Mouse (Mus musculus): ENCODE measurements around the gene Erp27. TPM values are rescaled to one million over a fixed set of nuclear protein-coding genes. Genes with fewer than 3 reads are reported as not detected.
"Not testable (repeated sequence)": the region's sequence is repeated elsewhere in the genome, so short reads cannot be mapped to it uniquely, and the experiment has no call there.

Erp27 gene
- total RNA-seq (2022): not detected

- no peak for DNase-seq (ENCODE audit: low spot score in 2 of 2)
These were observed at the start of gene Erp27 for GRCm38 (mm10) chr6:136922080-136922479. TSS of gene Erp27 (minus strand) at chr6:136922180.

GRCm38 (mm10) chr6:136968877-136969276 lies 46.9 kb upstream of the Erp27 start:
- DNase-seq (ENCODE audit: low spot score in 2 of 2): not testable (repeated sequence)

- no peak for DNase-seq (ENCODE audit: low spot score in 2 of 2)
These were observed 45.5 kb upstream of the Erp27 start for GRCm38 (mm10) chr6:136967466-136967865.

GRCm38 (mm10) chr6:136965912-136966311 lies 43.9 kb upstream of the Erp27 start:
- DNase-seq (ENCODE audit: low spot score in 2 of 2): no peak

GRCm38 (mm10) chr6:136964609-136965510 lies 42.9 kb upstream of the Erp27 start:
- DNase-seq (ENCODE audit: low spot score in 2 of 2): no peak

- DNase-seq (ENCODE audit: low spot score in 2 of 2): no peak
These were observed 41.0 kb upstream of the Erp27 start for GRCm38 (mm10) chr6:136962957-136963356.

GRCm38 (mm10) chr6:136959131-136959530 lies 37.2 kb upstream of the Erp27 start:
- DNase-seq (ENCODE audit: low spot score in 2 of 2): no peak

GRCm38 (mm10) chr6:136957062-136957461 lies 35.1 kb upstream of the Erp27 start:
- no peak for DNase-seq (ENCODE audit: low spot score in 2 of 2)

GRCm38 (mm10) chr6:136955240-136955639 lies 33.3 kb upstream of the Erp27 start:
- no peak for DNase-seq (ENCODE audit: low spot score in 2 of 2)

GRCm38 (mm10) chr6:136954715-136955114 lies 32.7 kb upstream of the Erp27 start:
- DNase-seq (ENCODE audit: low spot score in 2 of 2): no peak

- DNase-seq (ENCODE audit: low spot score in 2 of 2): no peak
These were observed 32.2 kb upstream of the Erp27 start for GRCm38 (mm10) chr6:136954192-136954591.

GRCm38 (mm10) chr6:136952930-136953329 lies 30.9 kb upstream of the Erp27 start:
- DNase-seq (ENCODE audit: low spot score in 2 of 2): no peak

GRCm38 (mm10) chr6:136950171-136950570 lies 28.2 kb upstream of the Erp27 start:
- no peak for DNase-seq (ENCODE audit: low spot score in 2 of 2)

- no peak for DNase-seq (ENCODE audit: low spot score in 2 of 2)
These were observed 25.7 kb upstream of the Erp27 start for GRCm38 (mm10) chr6:136947716-136948115.

GRCm38 (mm10) chr6:136946943-136947342 lies 25.0 kb upstream of the Erp27 start:
- DNase-seq (ENCODE audit: low spot score in 2 of 2): no peak

GRCm38 (mm10) chr6:136946241-136946640 lies 24.3 kb upstream of the Erp27 start:
- no peak for DNase-seq (ENCODE audit: low spot score in 2 of 2)

GRCm38 (mm10) chr6:136944511-136944910 lies 22.5 kb upstream of the Erp27 start:
- no peak for DNase-seq (ENCODE audit: low spot score in 2 of 2)

- DNase-seq (ENCODE audit: low spot score in 2 of 2): no peak
These were observed 21.4 kb upstream of the Erp27 start for GRCm38 (mm10) chr6:136943392-136943791.

- DNase-seq (ENCODE audit: low spot score in 2 of 2): no peak
These were observed 20.3 kb upstream of the Erp27 start for GRCm38 (mm10) chr6:136942280-136942679.

GRCm38 (mm10) chr6:136941051-136942021 lies 19.4 kb upstream of the Erp27 start, which contains the start of gene Arhgdib:
TSS of gene Arhgdib (minus strand) at chr6:136941899.
- no peak for DNase-seq (ENCODE audit: low spot score in 2 of 2)

GRCm38 (mm10) chr6:136940188-136940960 lies 18.4 kb upstream of the Erp27 start:
- DNase-seq (ENCODE audit: low spot score in 2 of 2): no peak
